Mouse (Mus musculus) adrenal gland, adult 8-10 months (tissue): ENCODE data around the gene Ahcy. TPM values are rescaled to one million over a fixed set of nuclear protein-coding genes. Genes with fewer than 3 reads are reported as not detected.
"Not testable (repeated sequence)": the region's sequence is repeated elsewhere in the genome, so short reads cannot be mapped to it uniquely, and the experiment has no call there.

ENCODE experiments used
- DNase-seq: peaks from one replicate; pipeline ENCODE4 v3.0.0; 2022
- total RNA-seq, 4 experiments: library from RNA; stranded (reverse); gene quantifications; 2 replicates each; pipeline ENCODE4 v1.2.4; 2022

The Ahcy gene
- 10 to 100 TPM; 33.8 to 39.2 (median 37.7) TPM for total RNA-seq

DNA sequence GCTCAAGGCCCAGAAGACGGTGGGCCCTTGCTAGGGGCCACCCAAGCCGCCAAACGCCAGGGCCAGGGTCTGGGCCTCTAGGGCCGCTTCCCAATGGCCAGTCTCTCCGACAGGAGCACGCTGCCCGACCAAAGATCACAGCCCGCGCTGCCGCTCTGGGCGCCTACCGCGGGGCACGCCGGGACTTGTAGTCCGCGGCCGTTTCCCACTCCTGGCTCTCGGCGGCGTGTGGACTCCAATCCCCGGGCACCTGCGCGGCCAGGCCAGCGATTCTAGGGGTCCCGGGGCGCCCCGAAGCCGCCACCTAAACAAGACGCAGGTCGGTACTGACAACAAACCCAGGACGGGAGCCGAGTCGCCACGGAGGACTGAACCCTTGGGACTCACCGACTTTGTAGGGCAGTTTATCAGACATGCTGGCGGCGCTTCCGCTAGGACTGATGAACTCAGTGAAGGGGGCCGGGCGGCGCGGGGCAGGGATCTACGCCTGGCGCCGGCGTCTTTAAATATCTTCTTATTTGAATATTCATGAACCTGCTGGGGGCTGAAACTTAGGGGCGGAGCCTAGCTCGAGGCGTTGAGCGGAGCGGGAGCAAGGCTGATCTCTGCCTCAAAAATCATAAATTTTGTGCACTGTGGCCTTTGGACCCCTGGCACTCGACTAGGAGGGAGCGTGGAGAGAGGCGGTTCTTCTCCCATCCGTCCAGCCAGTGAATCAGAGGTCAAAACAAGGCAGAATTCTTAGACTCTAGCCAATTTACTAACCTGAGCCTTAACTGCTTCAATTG, at the start of gene Ahcy:
Ahcy (minus strand) TSS at position 520 of the 788 bp plus-strand sequence.
- peak; percentile 89 for DNase-seq

GRCm38 (mm10) chr2:155115216-155115830, 41.0 kb upstream of the Ahcy start:
- no peak for DNase-seq

DNA sequence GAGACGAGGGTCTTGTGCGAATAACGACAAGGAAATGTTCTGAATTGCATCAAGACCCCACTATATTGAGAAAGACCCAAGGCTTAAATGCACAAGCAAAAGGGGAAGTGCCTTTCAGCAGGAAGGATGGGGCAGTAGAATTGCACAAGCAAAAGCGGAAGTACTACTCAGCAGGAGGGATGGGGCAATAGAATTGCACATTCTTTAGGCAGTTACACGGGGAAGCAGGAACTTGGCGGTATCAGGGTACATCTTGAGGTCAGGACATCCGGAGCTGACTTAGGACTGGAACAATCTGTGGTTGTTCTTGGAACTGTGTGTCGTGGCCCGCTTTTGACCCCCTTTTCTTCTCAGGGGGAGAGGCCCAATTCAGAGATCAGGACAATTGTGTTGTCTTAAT, 33.0 kb upstream of the Ahcy start:
- DNase-seq: not testable (repeated sequence)

DNA sequence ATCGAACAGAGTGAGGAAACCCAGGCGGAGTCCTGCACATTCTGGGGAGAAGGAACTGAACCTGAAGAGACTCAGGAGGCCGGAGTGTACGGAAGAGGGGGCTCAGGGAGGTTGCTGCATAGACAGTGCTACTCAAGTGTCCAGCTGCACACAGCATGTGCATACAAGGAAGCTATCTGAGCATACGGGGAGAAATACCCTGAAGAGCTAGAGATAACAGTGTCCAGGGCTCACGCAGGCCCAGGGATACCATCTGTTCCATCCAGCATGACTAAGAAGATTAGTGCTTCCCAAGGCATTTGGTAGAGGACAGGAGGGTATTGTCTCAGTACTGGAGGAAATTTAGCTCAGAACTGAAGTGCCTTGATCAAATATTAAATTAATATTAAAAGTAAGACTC, 29.3 kb upstream of the Ahcy start:
- DNase-seq: no peak

DNA sequence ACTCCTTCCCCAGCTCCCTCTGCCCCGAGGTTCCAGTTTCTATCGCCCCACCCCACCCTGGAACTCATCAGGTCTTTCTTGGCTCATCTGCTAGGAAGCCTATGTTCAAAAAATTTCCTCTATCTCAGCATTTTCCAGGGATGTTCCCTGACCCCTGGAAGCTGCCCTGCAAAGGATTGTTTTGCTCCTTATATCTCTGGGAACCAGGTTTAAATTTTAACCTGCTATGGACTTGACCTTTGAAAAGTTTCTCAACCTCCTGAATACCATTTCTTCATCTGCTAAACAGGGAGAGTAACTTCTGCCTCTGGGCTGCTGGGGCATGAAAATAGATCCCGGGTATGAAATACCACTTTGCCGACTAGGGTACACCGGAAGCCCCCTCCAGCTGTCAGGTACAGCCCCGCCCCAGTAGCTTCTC, 27.5 kb upstream of the Ahcy start:
- DNase-seq: no peak

- no peak for DNase-seq
These were observed 26.5 kb upstream of the Ahcy start for GRCm38 (mm10) chr2:155100796-155101259.

DNA sequence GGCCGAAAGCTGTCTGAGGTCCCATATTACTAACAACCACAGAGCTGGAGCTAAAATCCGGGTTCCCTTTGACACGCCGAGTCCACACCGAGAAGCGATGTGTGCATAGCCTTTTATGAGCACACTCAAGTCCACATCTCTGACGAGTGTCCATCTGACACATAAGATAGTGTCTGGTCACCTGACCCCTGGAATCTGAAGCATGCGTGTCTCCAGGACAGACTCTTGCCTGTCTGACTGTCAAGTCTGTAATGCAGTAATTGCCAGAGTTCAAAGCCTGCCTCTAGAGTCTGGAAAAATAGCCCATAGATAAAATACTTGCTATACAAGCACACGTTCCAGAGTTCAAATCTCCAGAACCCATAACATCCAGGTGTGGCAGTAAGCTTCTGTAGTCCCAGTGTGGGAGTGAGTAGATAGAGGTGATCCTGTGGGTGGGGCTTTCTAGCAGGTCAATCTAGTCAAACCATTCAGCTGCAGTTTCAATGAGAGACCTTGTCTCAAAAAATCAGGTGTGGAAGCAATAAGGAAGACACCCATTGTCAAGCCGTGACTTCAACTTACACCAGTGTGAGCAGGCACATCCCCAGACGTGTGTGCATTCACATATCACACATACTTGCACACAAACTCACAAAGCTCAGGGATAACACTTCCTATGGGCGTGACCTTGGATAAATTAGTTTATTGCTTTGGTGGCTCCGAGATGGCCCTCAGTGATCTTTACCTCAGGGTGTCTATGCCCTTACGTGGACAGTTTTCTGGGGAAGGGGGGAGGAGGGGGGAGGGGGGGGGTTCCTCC, 25.9 kb upstream of the Ahcy start:
- no peak for DNase-seq

- no peak for DNase-seq
These were observed 25.1 kb upstream of the Ahcy start for GRCm38 (mm10) chr2:155099421-155099820.

DNA sequence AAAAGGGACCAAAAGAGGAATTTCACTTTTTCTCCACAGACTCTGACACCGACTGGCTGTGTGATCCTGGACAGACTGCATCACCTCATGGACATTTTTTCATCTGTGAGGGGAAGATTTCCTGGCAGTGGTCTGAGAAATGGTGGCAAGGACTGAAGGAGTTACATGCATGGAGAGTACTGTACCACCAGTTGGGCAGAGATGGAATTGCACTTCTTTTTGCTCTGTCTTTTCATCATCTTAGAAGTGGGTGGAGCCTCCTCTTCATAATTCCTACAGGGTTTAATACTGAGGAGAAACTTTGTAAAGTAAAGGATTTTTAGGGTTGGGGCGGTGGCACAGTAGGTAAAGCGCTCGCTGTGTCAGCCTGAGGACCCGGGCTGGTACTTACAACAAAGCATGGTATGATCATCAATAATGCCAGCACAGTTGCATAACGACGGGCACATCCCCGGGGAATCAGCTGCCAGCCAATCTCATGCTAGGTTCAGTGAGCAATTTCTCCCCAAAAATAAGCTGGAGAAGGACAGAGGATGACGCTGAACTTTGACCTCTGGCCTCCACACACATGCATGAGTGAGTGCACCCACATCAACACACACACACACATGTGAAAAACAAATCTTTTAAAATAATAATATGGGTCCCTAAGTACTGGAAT, 24.6 kb upstream of the Ahcy start:
- no peak for DNase-seq

- DNase-seq: no peak
These were observed 19.1 kb upstream of the Ahcy start for GRCm38 (mm10) chr2:155093418-155093817.

- no peak for DNase-seq
These were observed 17.4 kb upstream of the Ahcy start for GRCm38 (mm10) chr2:155091743-155092075.

- DNase-seq: no peak
These were observed 16.8 kb upstream of the Ahcy start for GRCm38 (mm10) chr2:155090909-155091742.

DNA sequence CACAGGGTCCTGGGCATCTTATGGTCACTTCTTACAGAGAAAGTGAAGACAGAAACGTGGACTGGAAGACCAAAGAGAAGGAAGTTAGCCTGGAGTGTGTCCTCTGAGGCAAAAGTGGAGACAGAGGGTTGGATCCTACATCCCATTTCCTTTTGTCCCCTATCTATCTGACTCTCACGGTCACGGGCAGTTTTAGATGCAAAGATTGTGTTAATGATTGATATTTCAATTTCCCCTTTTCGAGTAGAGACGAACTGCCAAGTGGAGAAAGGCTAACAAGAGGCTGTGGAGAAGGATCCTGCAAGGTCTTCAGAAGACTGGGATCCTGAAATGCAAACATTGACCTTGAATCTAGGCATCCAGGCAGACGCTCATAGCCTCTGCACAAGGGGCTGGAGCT, 14.0 kb upstream of the Ahcy start:
- no peak for DNase-seq

DNA sequence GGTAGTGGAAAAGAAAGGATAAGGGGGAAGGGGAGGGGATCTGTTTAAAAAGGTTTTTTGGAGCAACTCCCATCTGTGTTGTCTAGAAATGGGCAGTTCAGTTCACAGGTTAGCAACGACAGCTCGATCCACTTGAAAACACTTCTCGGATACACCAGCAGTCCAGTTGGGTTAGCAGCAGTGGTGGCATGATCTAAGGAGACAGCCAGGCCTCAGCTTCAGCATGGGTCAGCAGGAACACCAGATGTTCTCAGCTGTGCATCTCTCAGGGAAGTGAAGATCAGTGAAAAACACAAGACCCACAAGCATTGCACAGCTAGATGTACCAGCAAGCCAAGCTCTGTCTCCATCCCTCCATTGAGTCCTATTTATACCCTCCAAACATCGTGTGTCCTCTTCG, 12.0 kb upstream of the Ahcy start:
- no peak for DNase-seq

DNA sequence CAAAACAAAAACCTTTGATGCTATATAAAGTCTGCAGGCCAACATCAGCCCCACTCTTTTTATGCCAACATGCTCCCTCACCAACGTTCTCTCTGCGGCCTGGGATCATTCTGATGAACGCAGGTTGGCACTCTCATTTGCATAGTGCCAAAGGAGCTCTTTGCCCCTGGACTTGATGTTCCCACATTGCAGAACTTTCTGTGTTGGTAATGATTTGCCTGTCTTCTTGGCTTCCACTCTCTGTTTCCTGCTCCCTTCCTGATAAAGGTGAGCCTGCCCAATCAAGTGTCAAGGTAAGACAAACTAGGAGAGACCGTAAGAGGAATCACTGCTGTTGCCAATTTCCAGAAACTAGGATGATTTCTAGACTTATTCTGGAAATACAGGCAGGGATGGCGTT, 10.2 kb upstream of the Ahcy start:
- DNase-seq: no peak

- peak; percentile 45 for DNase-seq
These were observed 8.0 kb upstream of the Ahcy start for GRCm38 (mm10) chr2:155082121-155082803.

DNA sequence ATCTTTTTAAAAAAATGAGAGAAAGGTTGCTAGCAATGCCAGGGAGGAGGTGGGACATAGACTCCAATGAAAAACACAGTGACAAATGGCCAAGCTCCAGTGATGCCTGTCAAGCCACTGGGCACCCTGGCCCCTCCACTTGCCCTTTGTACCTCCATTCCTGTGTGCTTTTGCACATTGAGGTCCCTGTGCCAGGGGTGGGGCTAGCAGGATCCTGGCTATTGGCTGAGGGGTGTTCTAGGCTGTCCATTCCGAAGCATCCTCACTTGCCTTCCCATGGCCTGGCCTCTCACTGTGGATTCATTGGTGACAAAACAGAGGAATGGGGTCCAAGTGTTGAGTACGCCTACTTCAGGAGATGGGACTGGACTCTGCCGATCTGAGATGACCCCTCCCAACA, 6.8 kb upstream of the Ahcy start:
- no peak for DNase-seq

- no peak for DNase-seq
These were observed 5.9 kb upstream of the Ahcy start for GRCm38 (mm10) chr2:155080179-155080530.

- DNase-seq: no peak
These were observed 5.3 kb upstream of the Ahcy start for GRCm38 (mm10) chr2:155079500-155080178.

DNA sequence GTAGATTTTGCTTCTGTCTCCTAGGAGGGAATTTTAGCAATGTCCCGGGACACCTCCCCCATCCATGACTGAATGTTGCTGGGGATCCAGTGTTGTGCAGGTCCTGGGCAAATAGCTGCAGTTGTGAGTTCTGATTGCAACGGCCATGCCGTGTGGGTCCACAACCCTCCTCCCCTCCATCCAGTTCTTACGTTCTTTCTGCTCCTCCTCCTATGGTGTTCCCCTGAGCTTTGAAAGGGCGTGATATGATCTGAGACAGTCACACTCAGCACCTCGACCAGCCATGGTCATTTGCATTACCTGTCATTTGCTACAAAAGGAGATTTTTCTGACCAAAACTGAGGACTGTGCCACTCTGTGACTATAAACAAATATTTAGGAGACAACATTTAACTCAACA, 1.4 kb upstream of the Ahcy start:
- DNase-seq: no peak
